Mouse (Mus musculus) heart, postnatal 25 days (tissue): ENCODE data around the gene Gm10762. TPM values are rescaled to one million over a fixed set of nuclear protein-coding genes. Genes with fewer than 3 reads are reported as not detected.

Source experiments
- DNase-seq: peaks from one replicate; pipeline ENCODE4 v3.0.0; 2022; ENCODE audit warnings: low spot score
- intact Hi-C: fragments of 180-260 bp; cut with DNase I; formaldehyde crosslinking; loops from one replicate; pipeline ENCODE4 v1.15.1; 2025
- microRNA-seq: library from miRNA; unstranded; fragments of <30 nt; microRNA quantifications from one replicate; pipeline ENCODE4 v1.2.0, GENCODE M21; 2022
- total RNA-seq, 2 experiments: library from RNA; stranded (reverse); gene quantifications; 2 replicates each; pipeline ENCODE4 v1.2.3; 2021

Gene Gm10762
- total RNA-seq, 2 experiments from 2014 or later, result 9.7 to 10.8 TPM

DNA sequence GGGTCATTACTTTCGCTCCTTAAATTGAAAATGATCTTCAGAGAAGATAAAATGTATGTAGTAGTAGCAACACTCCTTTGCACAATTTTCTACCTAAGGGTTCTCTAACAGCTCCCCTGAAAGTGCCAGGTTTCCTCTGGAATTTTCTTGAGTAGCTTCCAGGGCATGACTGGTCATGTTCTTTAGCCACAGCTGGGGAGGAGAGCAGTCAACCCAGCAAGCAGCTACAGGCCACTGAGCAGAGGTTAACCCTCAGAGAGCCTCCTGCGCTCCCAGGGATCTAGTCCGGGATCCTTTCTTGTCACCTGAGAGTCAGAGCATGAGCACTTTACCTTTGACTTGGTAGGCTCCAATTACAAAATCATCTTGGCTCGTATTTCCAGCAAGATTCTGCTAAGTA, 42.7 kb downstream of the Gm10762 start:
- intact Hi-C loops, result no loop called here
- DNase-seq, result no peak

Small RNA genes within 50 kb of the gene (microRNA-seq; reads per million reads assigned to microRNA genes)
- gene Gm22859, result not detected

Other genes starting within 250 kb of the Gm10762 start
- gene Tmem87b, start 149.6 kb downstream of the Gm10762 start, total RNA-seq, result 10 to 100 TPM; 20.1 to 24.8 TPM
- under 1 TPM; 0.50 to 0.57 TPM for gene Fbln7, start 104.7 kb downstream of the Gm10762 start, total RNA-seq
- gene Zc3h8, start 23.6 kb downstream of the Gm10762 start, total RNA-seq, result 1 to 10 TPM; 5.7 to 6.6 TPM
- gene Zc3h6, start 323 bp downstream of the Gm10762 start, total RNA-seq, result 1 to 10 TPM; 3.6 to 4.9 TPM
- gene Vinac1, start 80.4 kb upstream of the Gm10762 start, total RNA-seq, result not detected
- 10 to 100 TPM; 17.1 to 18.8 TPM for gene Ttl, start 98.2 kb upstream of the Gm10762 start, total RNA-seq
- gene Polr1b, start 133.3 kb upstream of the Gm10762 start, total RNA-seq, result 10 to 100 TPM; 10.3 to 11.3 TPM
- gene Chchd5, start 162.0 kb upstream of the Gm10762 start, total RNA-seq, result 10 to 100 TPM; 10.0 to 10.1 TPM
- gene Slc20a1, start 231.0 kb upstream of the Gm10762 start, total RNA-seq, result 10 to 100 TPM; 11.3 to 12.4 TPM